Mouse (Mus musculus) embryonic facial prominence, embryonic 12.5 days (tissue): ENCODE measurements around the gene Srsf7. TPM values are rescaled to one million over a fixed set of nuclear protein-coding genes. Genes with fewer than 3 reads are reported as not detected.
A peak's percentile ranks its signal among the peaks of the same experiment; 100 is the strongest.
"Not testable (repeated sequence)": the region's sequence is repeated elsewhere in the genome, so short reads cannot be mapped to it uniquely, and the experiment has no call there.

Experiments used
- ATAC-seq: fragments of 200-750 bp; cut with Nextera tagmentation; 2 replicates; pipeline ENCODE4 v1.8.0; 2017; ENCODE audit not compliant: insufficient number of reproducible peaks, insufficient read depth, low FRiP score, low TSS enrichment
- H3K27ac ChIP-seq: fragments of 300-500 bp; sonication (generic); 2 replicates; pipeline ENCODE4 v1.5.1; 2016; ENCODE audit warnings: mild to moderate bottlenecking
- H3K27me3 ChIP-seq: fragments of 300-500 bp; sonication (generic); 2 replicates; pipeline ENCODE4 v1.6.1; 2016; ENCODE audit warnings: mild to moderate bottlenecking, moderate library complexity
- H3K36me3 ChIP-seq: fragments of 300-500 bp; sonication (generic); 2 replicates; pipeline ENCODE4 v1.6.1; 2016; ENCODE audit warnings: mild to moderate bottlenecking
- H3K4me1 ChIP-seq: fragments of 300-500 bp; sonication (generic); 2 replicates; pipeline ENCODE4 v1.6.1; 2016
- H3K4me2 ChIP-seq: fragments of 300-500 bp; sonication (generic); replicated peaks from 2 replicates; pipeline ENCODE4 v1.6.1; 2016; ENCODE audit warnings: mild to moderate bottlenecking, moderate library complexity
- H3K4me3 ChIP-seq: fragments of 300-500 bp; sonication (generic); 2 replicates; pipeline ENCODE4 v1.5.1; 2016; ENCODE audit warnings: mild to moderate bottlenecking
- H3K9ac ChIP-seq: fragments of 300-500 bp; sonication (generic); 2 replicates; pipeline ENCODE4 v1.6.1; 2016; ENCODE audit warnings: mild to moderate bottlenecking, moderate library complexity
- H3K9me3 ChIP-seq: fragments of 300-500 bp; sonication (generic); 2 replicates; pipeline ENCODE4 v1.6.1; 2016; ENCODE audit warnings: mild to moderate bottlenecking, moderate library complexity
- WGBS: fragments of 180-500 bp; shearing (Covaris S2); methylation state at CpG from one replicate; pipeline ENCODE4 v1.1.7; 2016; 5-methylcytosine and 5-hydroxymethylcytosine counted together
- polyA plus RNA-seq: library from polyadenylated mRNA; unstranded; fragments of >200 nt; fragmentation: Nextera tagmentation; extraction: Ambion mirVana; gene quantifications from 2 replicates; pipeline ENCODE4 v1.2.1, GENCODE M21; 2016

Srsf7 gene
- polyA plus RNA-seq, 1 experiment from 2014 or later = 760 TPM

DNA sequence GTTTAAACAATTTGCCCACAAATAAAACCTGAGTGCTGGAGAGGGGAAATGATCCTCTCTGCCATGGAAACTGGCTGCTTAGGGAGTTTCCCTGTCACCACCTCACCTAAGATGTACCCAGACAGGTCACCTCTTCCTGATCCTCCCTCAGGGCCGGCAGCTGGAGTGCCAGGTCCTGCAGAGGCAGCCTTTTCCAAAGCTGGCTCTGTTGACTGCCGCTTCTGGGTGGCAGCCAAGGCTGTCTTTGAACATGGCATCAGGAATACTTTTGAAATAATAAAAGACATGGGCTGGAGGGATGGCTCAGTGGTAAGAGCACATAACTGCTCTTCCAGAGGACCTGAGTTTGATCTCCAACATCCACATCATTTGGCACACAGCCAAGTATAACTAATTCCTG lies 22.3 kb upstream of the Srsf7 start:
- H3K4me2 ChIP-seq = no peak overlapping the region
- 90% methylated on average over 2 of the region's 2 CpGs for WGBS
- H3K9me3 ChIP-seq = no peaks in the 10 kb centered on the region
- no peak for ATAC-seq
- no peak overlapping the region for H3K4me3 ChIP-seq
- H3K36me3 ChIP-seq = peaks cover 8% of the 10 kb centered on the region; the same call in 1 of the 2 replicates
- peaks cover 5% of the 10 kb centered on the region; the same call in 1 of the 2 replicates for H3K4me1 ChIP-seq
- H3K27me3 ChIP-seq = no peaks in the 10 kb centered on the region
- no peak overlapping the region for H3K9ac ChIP-seq
- H3K27ac ChIP-seq = no peak overlapping the region

GRCm38 (mm10) chr17:80225142-80225541 lies 18.0 kb upstream of the Srsf7 start:
- H3K4me2 ChIP-seq = peak overlapping the region; percentile 70
- 47% methylated on average over 5 of the region's 5 CpGs for WGBS
- H3K4me3 ChIP-seq = peak overlapping the region; percentile 63
- peak overlapping the region; percentile 73 for H3K9ac ChIP-seq
- H3K27me3 ChIP-seq, H3K9me3 ChIP-seq, ATAC-seq, H3K36me3 ChIP-seq, H3K4me1 ChIP-seq: not testable (repeated sequence)
- peak overlapping the region; percentile 88; the same call in 1 of the 2 replicates for H3K27ac ChIP-seq

- under 1% methylated on average over 33 of the region's 33 CpGs for WGBS
- H3K27me3 ChIP-seq = no peaks in the 10 kb centered on the region
- H3K4me2 ChIP-seq = peak within 1 kb of the TSS; percentile 70
- H3K27ac ChIP-seq = peak within 1 kb of the TSS; percentile 88
- peaks cover 5% of the 10 kb centered on the region; the same call in 1 of the 2 replicates for H3K4me1 ChIP-seq
- ATAC-seq = peak; percentile 96
- no peaks in the 10 kb centered on the region for H3K9me3 ChIP-seq
- peaks cover 8% of the 10 kb centered on the region; the same call in 1 of the 2 replicates for H3K36me3 ChIP-seq
- H3K9ac ChIP-seq = peak within 1 kb of the TSS; percentile 73
- peak within 1 kb of the TSS; percentile 63 for H3K4me3 ChIP-seq
Observed at GRCm38 (mm10) chr17:80224326-80225116, 17.4 kb upstream of the Srsf7 start, which contains the start of gene Gemin6. Gene Gemin6 (plus strand): TSS chr17:80224441.

GRCm38 (mm10) chr17:80223829-80224228 lies 16.7 kb upstream of the Srsf7 start:
- Histone ChIP-seq H3K4me2 (peak overlapping the region; percentile 70), H3K9me3 (no peaks in the 10 kb centered on the region), H3K36me3 (peaks cover 4% of the 10 kb centered on the region; the same call in 1 of the 2 replicates), H3K4me1 (peaks cover 5% of the 10 kb centered on the region; the same call in 1 of the 2 replicates), H3K27ac (peak overlapping the region; percentile 18; the same call in 1 of the 2 replicates), H3K27me3 (no peaks in the 10 kb centered on the region), H3K9ac (peak overlapping the region; percentile 73; the same call in 1 of the 2 replicates), H3K4me3 (peak overlapping the region; percentile 63)
- WGBS = 10% methylated on average over 9 of the region's 9 CpGs
- peak; percentile 64 for ATAC-seq

DNA sequence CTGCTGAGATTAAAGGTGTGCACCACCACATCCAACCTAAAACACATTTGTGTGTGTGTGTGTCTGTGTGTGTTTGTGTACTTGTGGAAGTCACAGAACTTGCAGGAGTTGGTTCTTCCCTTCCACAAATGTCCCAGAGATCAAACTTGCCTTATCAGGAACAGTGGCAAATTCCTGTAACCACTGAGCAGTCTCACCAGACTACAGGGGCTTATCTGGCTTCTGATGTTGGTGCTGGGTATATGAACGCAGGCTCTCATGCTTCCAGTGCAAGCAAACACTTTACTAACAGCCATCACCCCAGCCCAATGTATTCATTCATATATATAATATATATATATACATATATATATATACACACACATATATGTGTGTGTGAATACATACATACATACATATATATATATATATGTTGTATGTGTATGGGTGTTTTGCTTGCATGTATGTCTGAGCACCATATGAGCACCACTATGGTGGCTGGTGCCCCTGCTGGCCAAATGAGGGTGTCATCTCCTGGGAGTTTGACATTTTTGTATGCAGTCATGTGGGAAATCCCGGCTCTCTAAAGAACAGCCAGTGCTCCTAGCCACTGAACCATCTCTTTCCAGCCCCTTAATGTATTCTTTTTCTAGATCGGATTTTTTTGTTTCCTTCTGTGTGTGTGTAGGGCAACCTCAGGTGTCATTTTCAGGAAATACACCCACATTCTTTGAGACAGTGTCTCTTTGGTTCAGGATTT lies 15.0 kb upstream of the Srsf7 start:
- no peaks in the 10 kb centered on the region for H3K36me3 ChIP-seq
- no peak for ATAC-seq
- no peaks in the 10 kb centered on the region for H3K27me3 ChIP-seq
- H3K27ac ChIP-seq = no peak overlapping the region
- H3K9ac ChIP-seq = no peak overlapping the region
- H3K9me3 ChIP-seq = no peaks in the 10 kb centered on the region
- H3K4me2 ChIP-seq = no peak overlapping the region
- WGBS = 74% methylated on average over 3 of the region's 3 CpGs
- H3K4me3 ChIP-seq = no peak overlapping the region
- H3K4me1 ChIP-seq = peaks cover 5% of the 10 kb centered on the region; the same call in 1 of the 2 replicates

DNA sequence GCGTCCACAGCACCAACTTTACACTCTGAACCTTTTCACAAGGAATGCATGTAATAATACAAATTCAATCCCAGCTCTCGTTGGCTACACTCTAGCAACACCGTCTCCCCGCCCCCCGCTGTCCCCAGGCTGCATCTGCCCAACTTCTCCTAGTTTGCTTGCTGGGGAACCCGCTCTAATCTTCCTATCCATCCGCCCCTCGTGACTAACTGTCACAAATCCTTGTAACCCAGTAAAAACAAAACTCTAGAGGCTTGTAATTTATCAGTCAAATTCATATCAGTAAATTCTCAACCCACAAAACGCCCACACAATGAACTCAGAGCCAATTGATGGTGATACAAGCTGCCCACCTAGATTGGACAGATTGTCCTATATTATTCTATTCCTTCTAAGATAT lies 14.1 kb upstream of the Srsf7 start:
- Histone ChIP-seq H3K4me2 (no peak overlapping the region), H3K4me3 (no peak overlapping the region), H3K27ac (no peak overlapping the region), H3K9me3 (no peaks in the 10 kb centered on the region), H3K4me1 (peaks cover 5% of the 10 kb centered on the region; the same call in 1 of the 2 replicates), H3K9ac (no peak overlapping the region), H3K27me3 (no peaks in the 10 kb centered on the region), H3K36me3 (no peaks in the 10 kb centered on the region)
- WGBS = 72% methylated on average over 9 of the region's 9 CpGs
- ATAC-seq = no peak

DNA sequence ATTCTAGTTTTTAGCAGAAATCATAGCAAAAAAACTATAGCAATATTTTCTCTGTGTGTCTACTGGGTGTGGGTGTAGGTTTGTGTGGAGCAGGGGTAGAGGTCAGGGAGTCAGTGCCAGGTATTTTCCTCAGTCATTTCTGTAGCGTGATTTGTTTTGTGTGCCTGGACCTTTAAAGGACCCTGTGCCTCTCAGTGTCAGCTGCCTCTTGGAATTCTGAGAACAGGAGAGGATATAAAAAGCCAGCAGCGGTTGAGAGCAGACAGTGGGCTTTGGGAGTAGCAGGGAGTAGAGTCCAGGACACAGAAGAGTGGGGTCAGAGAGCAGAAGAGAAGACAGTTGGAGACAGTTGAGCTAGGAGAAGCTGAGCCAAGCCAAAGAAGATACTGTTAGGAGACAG lies 13.0 kb upstream of the Srsf7 start:
- H3K4me1 ChIP-seq = peaks cover 4% of the 10 kb centered on the region; the same call in 1 of the 2 replicates
- 67% methylated on average over 2 of the region's 2 CpGs for WGBS
- H3K9me3 ChIP-seq = no peaks in the 10 kb centered on the region
- H3K36me3 ChIP-seq = no peaks in the 10 kb centered on the region
- H3K27ac ChIP-seq = no peak overlapping the region
- H3K4me3 ChIP-seq = no peak overlapping the region
- no peaks in the 10 kb centered on the region for H3K27me3 ChIP-seq
- H3K9ac ChIP-seq = no peak overlapping the region
- ATAC-seq = no peak
- no peak overlapping the region for H3K4me2 ChIP-seq

DNA sequence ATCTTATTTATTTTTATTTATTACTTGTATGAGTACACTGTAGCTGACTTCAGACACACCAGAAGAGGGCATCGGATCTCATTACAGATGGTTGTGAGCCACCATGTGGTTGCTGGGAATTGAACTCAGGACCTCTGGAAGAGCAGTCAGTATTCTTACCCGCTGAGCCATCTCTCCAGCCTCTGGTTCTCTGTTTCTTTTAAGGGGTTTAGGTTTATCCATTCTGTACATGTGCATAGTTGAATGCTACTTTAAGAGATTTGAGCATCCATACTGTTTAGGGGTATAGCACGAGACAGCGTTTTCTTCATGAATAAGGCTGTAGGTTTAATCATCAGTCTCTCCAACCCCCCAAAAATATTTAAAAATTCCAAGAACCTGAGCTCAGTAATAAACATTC lies 6.9 kb upstream of the Srsf7 start:
- H3K36me3 ChIP-seq, H3K4me2 ChIP-seq, H3K4me1 ChIP-seq, H3K9me3 ChIP-seq, ATAC-seq, H3K27ac ChIP-seq, H3K4me3 ChIP-seq, H3K27me3 ChIP-seq, H3K9ac ChIP-seq: not testable (repeated sequence)
- 86% methylated on average over 4 of the region's 4 CpGs for WGBS

GRCm38 (mm10) chr17:80206301-80206670 lies 821 bp downstream of the Srsf7 start:
- ATAC-seq = peak; percentile 66
- peaks cover 33% of the 10 kb centered on the region for H3K36me3 ChIP-seq
- H3K27ac ChIP-seq = peak overlapping the region; percentile 99
- peak overlapping the region; percentile 89 for H3K4me2 ChIP-seq
- under 1% methylated on average over 36 of the region's 36 CpGs for WGBS
- H3K4me1 ChIP-seq = peaks cover 6% of the 10 kb centered on the region; the same call in 1 of the 2 replicates
- no peaks in the 10 kb centered on the region for H3K9me3 ChIP-seq
- peak overlapping the region; percentile 93 for H3K4me3 ChIP-seq
- no peaks in the 10 kb centered on the region for H3K27me3 ChIP-seq
- H3K9ac ChIP-seq = peak overlapping the region; percentile 98

DNA sequence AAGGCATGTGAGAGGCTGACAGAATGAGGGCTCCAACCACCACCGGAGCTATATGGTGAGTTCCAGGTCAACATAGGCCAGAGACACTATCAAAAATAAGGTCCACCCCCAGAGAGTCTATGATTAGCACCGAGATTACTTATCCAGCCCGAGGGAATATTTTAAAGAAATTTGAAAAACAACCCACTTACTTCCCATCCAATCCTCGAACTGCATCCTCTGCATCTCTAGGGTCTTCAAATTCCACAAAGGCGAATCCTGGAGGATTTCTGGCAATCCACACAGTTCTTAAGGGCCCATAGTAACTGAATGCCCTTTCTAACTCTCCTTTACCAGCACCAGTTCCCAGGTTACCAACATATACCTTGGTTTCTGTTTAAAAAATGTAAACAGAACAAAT lies 1.4 kb downstream of the Srsf7 start:
- Histone ChIP-seq H3K9ac (peak overlapping the region; percentile 98), H3K36me3 (peaks cover 33% of the 10 kb centered on the region), H3K4me3 (peak overlapping the region; percentile 93), H3K4me2 (peak overlapping the region; percentile 89), H3K27me3 (no peaks in the 10 kb centered on the region), H3K4me1 (peaks cover 6% of the 10 kb centered on the region; the same call in 1 of the 2 replicates), H3K9me3 (no peaks in the 10 kb centered on the region), H3K27ac (peak overlapping the region; percentile 99; the same call in 1 of the 2 replicates)
- no peak for ATAC-seq
- WGBS = 23% methylated on average over 5 of the region's 5 CpGs

- Histone ChIP-seq H3K9me3 (no peaks in the 10 kb centered on the region), H3K4me3 (no peak overlapping the region), H3K4me1 (no peaks in the 10 kb centered on the region), H3K27me3 (no peaks in the 10 kb centered on the region), H3K36me3 (peaks cover 67% of the 10 kb centered on the region), H3K4me2 (no peak overlapping the region), H3K9ac (no peak overlapping the region), H3K27ac (no peak overlapping the region)
- no peak for ATAC-seq
- 90% methylated on average over 3 of the region's 3 CpGs for WGBS
Observed at GRCm38 (mm10) chr17:80199160-80199778, 7.8 kb downstream of the Srsf7 start.
